In genomic region chr4:65686258-65687005, GRCm38 (mm10) we compare ENCODE assay signal across 16 mouse cellular contexts.
DNase-seq lines count a peak whose midpoint lies in the region; ATAC-seq and TF ChIP-seq lines count a peak whose summit lies in the region.
"Had no signal": no experiment of that assay in that cellular context is flagged by ENCODE, and none has a peak within 500 bp of the region (broad histone marks: within the 10 kb centered on the region; RNA-seq: fewer than 3 reads in every experiment).

No protein-coding gene starts in this region.

- no peaks in the 10 kb centered on the region for H3K9me3 ChIP-seq in forebrain, embryonic 11.5 days (ENCODE audit: control insufficient read depth, low read length)
- H3K9me3 ChIP-seq in hindbrain, embryonic 12.5 days (replicated peaks): no peaks in the 10 kb centered on the region
- no peaks in the 10 kb centered on the region for H3K9me3 ChIP-seq in midbrain, embryonic 14.5 days (ENCODE audit: control insufficient read depth, low read length)
- H3K9me3 ChIP-seq: limb, embryonic 15.5 days; lung, embryonic 15.5 days had no signal

- ATAC-seq in forebrain, embryonic 11.5 days (replicated peaks; ENCODE audit: low FRiP score): peak; percentile 84
- ATAC-seq in hindbrain, embryonic 12.5 days (ENCODE audit: low FRiP score): peak; percentile 86
- ATAC-seq in midbrain, embryonic 14.5 days (ENCODE audit: low FRiP score, low TSS enrichment): peak; percentile 68
- ATAC-seq: inflammation-experienced regulatory T-cells, adult 6 months; Patski had no signal

- intact Hi-C loops in heart, postnatal 36 days (cut with DNase I): no loop called here

- no peak overlapping the region for H3K4me2 ChIP-seq in forebrain, embryonic 11.5 days (ENCODE audit: low read depth, low read length, severe bottlenecking)
- no peak overlapping the region for H3K4me2 ChIP-seq in hindbrain, embryonic 12.5 days (replicated peaks)
- H3K4me2 ChIP-seq in midbrain, embryonic 14.5 days (ENCODE audit: low read length): no peak overlapping the region
- H3K4me2 ChIP-seq: heart, embryonic 11.5 days; limb, embryonic 15.5 days; lung, embryonic 15.5 days had no signal

- H3K4me3 ChIP-seq in forebrain, embryonic 11.5 days (ENCODE audit: low read depth, low read length): no peak overlapping the region
- no peak overlapping the region for H3K4me3 ChIP-seq in hindbrain, embryonic 12.5 days
- H3K4me3 ChIP-seq in midbrain, embryonic 14.5 days (replicated peaks; ENCODE audit: low read depth, low read length): no peak overlapping the region
- H3K4me3 ChIP-seq in cerebellum, adult 2 months (replicated peaks; ENCODE audit: insufficient read depth, low read depth, low read length): no peak overlapping the region
- H3K4me3 ChIP-seq: limb, embryonic 15.5 days; lung, embryonic 15.5 days had no signal

- no peak overlapping the region for H3K27ac ChIP-seq in forebrain, embryonic 11.5 days (ENCODE audit: low read depth, low read length)
- peak overlapping the region; percentile 40; the same call in 1 of the 2 replicates for H3K27ac ChIP-seq in hindbrain, embryonic 12.5 days
- H3K27ac ChIP-seq in midbrain, embryonic 14.5 days (replicated peaks; ENCODE audit: low read depth, low read length): peak overlapping the region; percentile 66
- H3K27ac ChIP-seq in cerebellum, adult 2 months (ENCODE audit: insufficient read depth, low read length): no peak overlapping the region
- H3K27ac ChIP-seq: limb, embryonic 15.5 days; lung, embryonic 15.5 days; stomach, postnatal 0 days had no signal

- 19% methylated on average over 3 of the region's 3 CpGs for WGBS in forebrain, embryonic 11.5 days
- WGBS in hindbrain, embryonic 12.5 days: 29% methylated on average over 3 of the region's 3 CpGs
- 16% methylated on average over 3 of the region's 3 CpGs for WGBS in midbrain, embryonic 14.5 days
- WGBS in cerebellum, adult 2 months: 63% methylated on average over 3 of the region's 3 CpGs

- no peak for TF ChIP-seq CTCF in cerebellum, adult 2 months (IDR thresholded peaks at IDR 0.05; ENCODE audit: borderline replicate concordance, insufficient read depth, low read depth, low read length)

- H3K9ac ChIP-seq in forebrain, embryonic 11.5 days (ENCODE audit: low read length): no peak overlapping the region
- H3K9ac ChIP-seq in hindbrain, embryonic 12.5 days: no peak overlapping the region
- H3K9ac ChIP-seq in midbrain, embryonic 14.5 days (replicated peaks; ENCODE audit: low read length): no peak overlapping the region
- H3K9ac ChIP-seq: limb, embryonic 15.5 days; lung, embryonic 15.5 days had no signal

- no peaks in the 10 kb centered on the region for H3K36me3 ChIP-seq in forebrain, embryonic 11.5 days (ENCODE audit: control insufficient read depth, insufficient read depth, low read length)
- no peaks in the 10 kb centered on the region for H3K36me3 ChIP-seq in hindbrain, embryonic 12.5 days
- no peaks in the 10 kb centered on the region for H3K36me3 ChIP-seq in midbrain, embryonic 14.5 days (ENCODE audit: control insufficient read depth, insufficient read depth, low read length)
- H3K36me3 ChIP-seq: limb, embryonic 15.5 days; lung, embryonic 15.5 days had no signal

- DNase-seq in forebrain, embryonic 11.5 days (ENCODE audit: low spot score): no peak
- DNase-seq in midbrain, embryonic 14.5 days: peak; percentile 51
- DNase-seq in retina, postnatal 1 day: peak; percentile 84
- DNase-seq in cerebellum, adult 2 months: no peak
- no peak for DNase-seq in layer of hippocampus, adult 11-12 months (ENCODE audit: low spot score)
- no peak for DNase-seq in heart, postnatal 36 days
- DNase-seq: adrenal gland, adult 8-10 months; cerebellum, postnatal 36 days had no signal

- H3K4me1 ChIP-seq in forebrain, embryonic 11.5 days (replicated peaks; ENCODE audit: control insufficient read depth, insufficient read depth, low read length): peaks cover 2% of the 10 kb centered on the region; the same call in 1 of the 2 replicates
- peaks cover 14% of the 10 kb centered on the region for H3K4me1 ChIP-seq in hindbrain, embryonic 12.5 days
- peaks cover 16% of the 10 kb centered on the region for H3K4me1 ChIP-seq in midbrain, embryonic 14.5 days (ENCODE audit: control insufficient read depth, insufficient read depth, low read length)
- H3K4me1 ChIP-seq in cerebellum, adult 2 months (ENCODE audit: control insufficient read depth, insufficient read depth, low read length): peaks cover 11% of the 10 kb centered on the region; the same call in 1 of the 2 replicates
- H3K4me1 ChIP-seq: limb, embryonic 15.5 days; lung, embryonic 15.5 days had no signal

- H3K27me3 ChIP-seq in forebrain, embryonic 11.5 days (ENCODE audit: control insufficient read depth, insufficient read depth, low read length): no peaks in the 10 kb centered on the region
- H3K27me3 ChIP-seq in hindbrain, embryonic 12.5 days: no peaks in the 10 kb centered on the region
- no peaks in the 10 kb centered on the region for H3K27me3 ChIP-seq in midbrain, embryonic 14.5 days (ENCODE audit: control insufficient read depth, insufficient read depth, low read length)
- no peaks in the 10 kb centered on the region for H3K27me3 ChIP-seq in cerebellum, adult 2 months (ENCODE audit: control insufficient read depth, insufficient read depth, low read length)
- H3K27me3 ChIP-seq: CH12.LX; limb, embryonic 15.5 days; lung, embryonic 15.5 days; Patski had no signal

- no peak for TF ChIP-seq POLR2A in cerebellum, adult 2 months (IDR thresholded peaks at IDR 0.05; ENCODE audit: borderline replicate concordance, insufficient read depth, low read length)

Comparison
In these comparisons a context has a peak if more than half of its experiments do, and no peak if none do; other contexts are left out.
1. DNase-seq: peak in midbrain, embryonic 14.5 days (single experiment) and retina, postnatal 1 day (single experiment); none in forebrain, embryonic 11.5 days (single experiment), cerebellum, adult 2 months (0 of 2), layer of hippocampus, adult 11-12 months (single experiment) and heart, postnatal 36 days (0 of 2).
2. H3K27ac ChIP-seq: peak in hindbrain, embryonic 12.5 days (single experiment) and midbrain, embryonic 14.5 days (single experiment); none in forebrain, embryonic 11.5 days (single experiment) and cerebellum, adult 2 months (single experiment).
3. Peak in every context shown above with its lines, with median percentiles within 50 percentile points of each other: ATAC-seq.